Mouse (Mus musculus): ENCODE measurements around the gene Nfyb. TPM values are rescaled to one million over a fixed set of nuclear protein-coding genes. Genes with fewer than 3 reads are reported as not detected.

Gene Nfyb
- total RNA-seq, 1 experiment from 2014 or later, result 66.2 TPM

GRCm38 (mm10) chr10:82782472-82782871, 18.5 kb upstream of the Nfyb start:
- ATAC-seq (ENCODE audit: extremely low read depth, insufficient number of reproducible peaks, low FRiP score, poor library complexity, severe bottlenecking), result no peak

GRCm38 (mm10) chr10:82780816-82781215, 16.9 kb upstream of the Nfyb start:
- ATAC-seq (ENCODE audit: extremely low read depth, insufficient number of reproducible peaks, low FRiP score, poor library complexity, severe bottlenecking), result no peak

GRCm38 (mm10) chr10:82780322-82780721, 16.4 kb upstream of the Nfyb start:
- ATAC-seq (ENCODE audit: extremely low read depth, insufficient number of reproducible peaks, low FRiP score, poor library complexity, severe bottlenecking), result peak; percentile 77

- no peak for ATAC-seq (ENCODE audit: extremely low read depth, insufficient number of reproducible peaks, low FRiP score, poor library complexity, severe bottlenecking)
Measured at GRCm38 (mm10) chr10:82779831-82780230, 15.9 kb upstream of the Nfyb start.

GRCm38 (mm10) chr10:82778791-82779549, 15.0 kb upstream of the Nfyb start:
- no peak for ATAC-seq (ENCODE audit: extremely low read depth, insufficient number of reproducible peaks, low FRiP score, poor library complexity, severe bottlenecking)

GRCm38 (mm10) chr10:82777886-82778285, 13.9 kb upstream of the Nfyb start:
- ATAC-seq (ENCODE audit: extremely low read depth, insufficient number of reproducible peaks, low FRiP score, poor library complexity, severe bottlenecking), result no peak

GRCm38 (mm10) chr10:82777075-82777474, 13.1 kb upstream of the Nfyb start:
- no peak for ATAC-seq (ENCODE audit: extremely low read depth, insufficient number of reproducible peaks, low FRiP score, poor library complexity, severe bottlenecking)

- ATAC-seq (ENCODE audit: extremely low read depth, insufficient number of reproducible peaks, low FRiP score, poor library complexity, severe bottlenecking), result no peak
Measured at GRCm38 (mm10) chr10:82774841-82775240, 10.9 kb upstream of the Nfyb start.

GRCm38 (mm10) chr10:82771595-82772170, 7.7 kb upstream of the Nfyb start:
- no peak for ATAC-seq (ENCODE audit: extremely low read depth, insufficient number of reproducible peaks, low FRiP score, poor library complexity, severe bottlenecking)

- no peak for ATAC-seq (ENCODE audit: extremely low read depth, insufficient number of reproducible peaks, low FRiP score, poor library complexity, severe bottlenecking)
Measured at GRCm38 (mm10) chr10:82770713-82771112, 6.8 kb upstream of the Nfyb start.

- ATAC-seq (ENCODE audit: extremely low read depth, insufficient number of reproducible peaks, low FRiP score, poor library complexity, severe bottlenecking), result no peak
Measured at GRCm38 (mm10) chr10:82768901-82769300, 5.0 kb upstream of the Nfyb start.

GRCm38 (mm10) chr10:82762756-82763681, 925 bp downstream of the Nfyb start:
- ATAC-seq (ENCODE audit: extremely low read depth, insufficient number of reproducible peaks, low FRiP score, poor library complexity, severe bottlenecking), result no peak

- ATAC-seq (ENCODE audit: extremely low read depth, insufficient number of reproducible peaks, low FRiP score, poor library complexity, severe bottlenecking), result no peak
Measured at GRCm38 (mm10) chr10:82761037-82761811, 2.7 kb downstream of the Nfyb start.

GRCm38 (mm10) chr10:82759706-82760105, 4.2 kb downstream of the Nfyb start:
- ATAC-seq (ENCODE audit: extremely low read depth, insufficient number of reproducible peaks, low FRiP score, poor library complexity, severe bottlenecking), result no peak

GRCm38 (mm10) chr10:82758878-82759277, 5.1 kb downstream of the Nfyb start:
- ATAC-seq (ENCODE audit: extremely low read depth, insufficient number of reproducible peaks, low FRiP score, poor library complexity, severe bottlenecking), result no peak

- ATAC-seq (ENCODE audit: extremely low read depth, insufficient number of reproducible peaks, low FRiP score, poor library complexity, severe bottlenecking), result no peak
Measured at GRCm38 (mm10) chr10:82758368-82758767, 5.6 kb downstream of the Nfyb start.

GRCm38 (mm10) chr10:82757341-82757740, 6.6 kb downstream of the Nfyb start:
- ATAC-seq (ENCODE audit: extremely low read depth, insufficient number of reproducible peaks, low FRiP score, poor library complexity, severe bottlenecking), result no peak

GRCm38 (mm10) chr10:82756466-82756865, 7.5 kb downstream of the Nfyb start:
- no peak for ATAC-seq (ENCODE audit: extremely low read depth, insufficient number of reproducible peaks, low FRiP score, poor library complexity, severe bottlenecking)
